Mouse (Mus musculus) liver, postnatal 0 days (tissue): ENCODE measurements at regions not wholly inside any gene's neighbourhood (a gene's known extent, or its start where the extent isn't known, plus 50 kb on each side); places are given as distances from the start of the nearest gene placed in this dataset.

Source experiments
- CTCF ChIP-seq: sonication (generic); IDR thresholded peaks from 2 replicates; pipeline ENCODE4 v1.5.1; 2016; ENCODE audit warnings: antibody characterized with exemption, low read depth
- EP300 ChIP-seq: IDR thresholded peaks from 2 replicates; pipeline ENCODE4 v1.6.1; 2016; ENCODE audit warnings: antibody characterized with exemption, low read depth, mild to moderate bottlenecking

DNA sequence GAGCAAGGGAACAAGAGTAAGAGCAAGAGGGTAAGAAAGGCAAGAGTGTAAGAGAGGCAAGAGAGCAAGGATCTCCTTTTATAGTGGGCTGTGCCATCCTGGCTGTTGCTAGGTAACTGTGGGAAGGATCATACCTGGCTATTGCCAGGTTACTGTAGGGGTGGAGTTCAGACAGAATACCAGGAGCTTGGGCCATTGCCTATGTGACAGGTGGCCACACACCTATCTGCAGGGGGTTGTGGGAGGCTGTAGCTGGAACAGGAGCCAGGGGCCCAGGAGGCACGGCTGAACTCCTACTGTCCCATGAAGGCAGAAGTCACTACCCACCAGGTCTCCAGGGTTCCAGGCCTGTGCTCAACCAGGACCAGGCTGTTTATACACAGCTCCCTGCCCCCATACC lies 1149.0 kb downstream of the 9330182O14Rik start:
- no peak for TF ChIP-seq CTCF
- TF ChIP-seq EP300: no peak
